Mouse (Mus musculus): ENCODE measurements around the gene Dync1li2. TPM values are rescaled to one million over a fixed set of nuclear protein-coding genes. Genes with fewer than 3 reads are reported as not detected.

The Dync1li2 gene
- polyA plus RNA-seq, 2 experiments = 8.2 to 9.4 TPM

DNA sequence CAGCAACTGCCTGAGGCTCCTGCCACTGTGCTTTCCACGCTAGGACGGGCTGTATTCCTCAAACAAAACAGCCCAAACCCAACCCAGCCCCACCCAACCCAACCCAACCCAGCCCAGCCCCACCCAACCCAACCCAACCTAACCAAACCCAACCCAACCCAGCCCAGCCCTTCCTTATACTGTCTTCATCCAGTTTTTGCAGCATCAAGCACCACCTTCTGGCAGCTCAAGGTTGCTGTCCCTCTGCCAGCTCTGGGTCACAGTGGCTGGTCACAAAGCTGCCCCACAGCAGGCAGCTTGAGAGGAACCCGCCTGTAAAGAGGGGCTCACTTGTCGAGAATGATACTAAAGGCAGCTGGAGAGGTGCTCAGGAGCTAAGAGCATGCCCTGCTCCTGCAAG, 8.6 kb downstream of the Dync1li2 start:
- Histone ChIP-seq H3K4me1 (replicated peaks; ENCODE audit: control insufficient read depth in 2 of 2, insufficient read depth in 2 of 2, low read length in 1 of 2) (peaks cover 0 to 11% of the 10 kb centered on the region in 2 experiments; a peak in 3 of 4 replicates), H3K9ac (replicated peaks) (no peak overlapping the region), H3K9me3 (ENCODE audit: control insufficient read depth, low read length) (no peaks in the 10 kb centered on the region), H3K36me3 (replicated peaks; ENCODE audit: control insufficient read depth, insufficient read depth, low read depth) (peaks cover 43% of the 10 kb centered on the region), H3K27ac (no peak overlapping the region), H3K27me3 (ENCODE audit: control insufficient read depth, insufficient read depth, low read length) (no peaks in the 10 kb centered on the region), H3K4me3 (ENCODE audit: insufficient read depth in 1 of 2, low read depth in 2 of 2, low read length in 2 of 2) (no peak overlapping the region), H3K4me2 (ENCODE audit: low read depth) (peak overlapping the region; percentile 22; the same call in 1 of the 2 replicates)
- no peak for TF ChIP-seq EP300 (IDR thresholded peaks at IDR 0.05; ENCODE audit: low read depth)
- TF ChIP-seq CTCF (IDR thresholded peaks at IDR 0.05; ENCODE audit: low read depth) = peak; percentile 36
- 40% methylated on average over 4 of the region's 4 CpGs for WGBS (ENCODE audit: insufficient replicate concordance)
- DNase-seq (ENCODE audit: low read depth in 3 of 3, low spot score in 3 of 3) (peak in 2 of 3 experiments; percentile 6 to 37), ATAC-seq (ENCODE audit: insufficient read depth) (peak; percentile 69)

DNA sequence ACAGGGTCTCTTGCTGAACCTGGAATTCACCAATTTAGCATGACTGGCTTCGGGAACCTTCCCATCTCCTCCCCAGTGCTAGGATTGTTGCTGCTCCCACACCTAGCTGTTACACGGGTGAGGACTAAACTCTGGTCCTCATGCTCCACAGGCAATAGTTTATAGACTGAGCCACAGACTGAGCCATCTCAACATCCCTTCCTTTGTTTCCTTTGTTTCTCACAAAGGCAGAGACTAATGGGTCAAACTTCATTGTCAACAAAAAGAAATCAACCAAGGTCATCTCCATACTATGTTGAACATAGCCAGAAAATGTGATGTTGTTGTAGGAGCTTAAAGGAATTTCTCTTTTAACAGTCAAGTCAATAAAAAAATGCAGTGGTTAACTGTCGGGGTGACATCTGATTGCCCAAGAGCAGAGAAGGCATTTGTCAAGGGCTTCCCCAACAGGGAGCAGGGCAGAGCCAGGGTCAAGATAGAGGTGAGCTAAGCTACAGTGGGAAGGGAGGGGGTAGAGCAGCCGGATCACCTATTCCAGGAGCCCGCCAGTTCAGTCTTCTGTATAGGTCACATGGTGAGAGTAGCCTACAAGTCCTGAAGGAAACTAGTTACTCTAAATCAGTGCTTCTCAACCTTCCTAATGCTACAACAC, 9.5 kb downstream of the Dync1li2 start:
- 74% methylated on average over 5 of the region's 5 CpGs for WGBS (ENCODE audit: insufficient replicate concordance)
- peaks cover 0 to 11% of the 10 kb centered on the region in 2 experiments; a peak in 3 of 4 replicates for H3K4me1 ChIP-seq (replicated peaks; ENCODE audit: control insufficient read depth in 2 of 2, insufficient read depth in 2 of 2, low read length in 1 of 2)
- H3K27ac ChIP-seq = no peak overlapping the region
- no peak overlapping the region for H3K4me3 ChIP-seq (ENCODE audit: insufficient read depth in 1 of 2, low read depth in 2 of 2, low read length in 2 of 2)
- no peaks in the 10 kb centered on the region for H3K9me3 ChIP-seq (ENCODE audit: control insufficient read depth, low read length)
- no peak overlapping the region for H3K9ac ChIP-seq (replicated peaks)
- ATAC-seq (ENCODE audit: insufficient read depth) (no peak), DNase-seq (ENCODE audit: low read depth in 3 of 3, low spot score in 3 of 3) (no peak)
- no peak overlapping the region for H3K4me2 ChIP-seq (ENCODE audit: low read depth)
- peaks cover 45% of the 10 kb centered on the region for H3K36me3 ChIP-seq (replicated peaks; ENCODE audit: control insufficient read depth, insufficient read depth, low read depth)
- TF ChIP-seq EP300 (IDR thresholded peaks at IDR 0.05; ENCODE audit: low read depth) = no peak
- no peak for TF ChIP-seq CTCF (IDR thresholded peaks at IDR 0.05; ENCODE audit: low read depth)
- no peaks in the 10 kb centered on the region for H3K27me3 ChIP-seq (ENCODE audit: control insufficient read depth, insufficient read depth, low read length)

GRCm38 (mm10) chr8:104432656-104433055, 10.2 kb downstream of the Dync1li2 start:
- Histone ChIP-seq H3K4me3 (ENCODE audit: insufficient read depth in 1 of 2, low read depth in 2 of 2, low read length in 2 of 2) (no peak overlapping the region), H3K4me1 (replicated peaks; ENCODE audit: control insufficient read depth in 2 of 2, insufficient read depth in 2 of 2, low read length in 1 of 2) (peaks cover 0 to 11% of the 10 kb centered on the region in 2 experiments; a peak in 3 of 4 replicates), H3K27ac (no peak overlapping the region), H3K4me2 (ENCODE audit: low read depth) (no peak overlapping the region), H3K9me3 (ENCODE audit: control insufficient read depth, low read length) (no peaks in the 10 kb centered on the region), H3K36me3 (replicated peaks; ENCODE audit: control insufficient read depth, insufficient read depth, low read depth) (peaks cover 51% of the 10 kb centered on the region), H3K27me3 (ENCODE audit: control insufficient read depth, insufficient read depth, low read length) (no peaks in the 10 kb centered on the region), H3K9ac (replicated peaks) (no peak overlapping the region)
- WGBS (ENCODE audit: insufficient replicate concordance) = 82% methylated on average over 6 of the region's 6 CpGs
- TF ChIP-seq CTCF (IDR thresholded peaks at IDR 0.05; ENCODE audit: low read depth) (no peak), EP300 (IDR thresholded peaks at IDR 0.05; ENCODE audit: low read depth) (no peak)
- no peak for DNase-seq (ENCODE audit: low read depth in 3 of 3, low spot score in 3 of 3)
- no peak for ATAC-seq (ENCODE audit: insufficient read depth)

GRCm38 (mm10) chr8:104430230-104430629, 12.6 kb downstream of the Dync1li2 start:
- ATAC-seq (ENCODE audit: insufficient read depth) (no peak), DNase-seq (ENCODE audit: low read depth in 3 of 3, low spot score in 3 of 3) (no peak)
- Histone ChIP-seq H3K9me3 (ENCODE audit: control insufficient read depth, low read length) (no peaks in the 10 kb centered on the region), H3K4me1 (replicated peaks; ENCODE audit: control insufficient read depth in 2 of 2, insufficient read depth in 2 of 2, low read length in 1 of 2) (peaks cover 0 to 11% of the 10 kb centered on the region in 2 experiments; a peak in 3 of 4 replicates), H3K27me3 (ENCODE audit: control insufficient read depth, insufficient read depth, low read length) (no peaks in the 10 kb centered on the region), H3K4me3 (ENCODE audit: insufficient read depth in 1 of 2, low read depth in 2 of 2, low read length in 2 of 2) (no peak overlapping the region), H3K9ac (replicated peaks) (no peak overlapping the region), H3K27ac (no peak overlapping the region), H3K4me2 (ENCODE audit: low read depth) (no peak overlapping the region), H3K36me3 (replicated peaks; ENCODE audit: control insufficient read depth, insufficient read depth, low read depth) (peaks cover 49% of the 10 kb centered on the region)
- TF ChIP-seq EP300 (IDR thresholded peaks at IDR 0.05; ENCODE audit: low read depth) = no peak
- no peak for TF ChIP-seq CTCF (IDR thresholded peaks at IDR 0.05; ENCODE audit: low read depth)
- WGBS (ENCODE audit: insufficient replicate concordance) = 76% methylated on average over 7 of the region's 7 CpGs

DNA sequence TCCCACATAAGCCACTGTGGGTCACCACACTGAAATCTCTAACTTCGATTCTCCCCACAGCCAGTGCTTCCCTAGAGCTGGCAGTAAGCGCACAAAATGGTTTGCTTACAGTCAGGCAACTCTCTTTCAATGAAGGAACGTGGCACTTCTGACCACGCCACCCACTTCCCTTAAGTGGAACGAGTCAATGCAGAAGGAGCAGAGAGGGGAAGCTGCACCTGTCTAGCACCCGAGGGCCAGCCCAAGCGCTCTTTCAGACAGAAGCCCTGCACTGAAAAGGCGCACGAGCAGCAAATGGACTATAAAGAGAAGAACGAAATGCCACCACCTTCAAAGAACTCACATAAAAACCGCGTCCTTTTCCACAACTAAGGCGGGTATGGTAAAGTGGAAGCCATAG, 15.1 kb downstream of the Dync1li2 start:
- Histone ChIP-seq H3K4me3 (ENCODE audit: insufficient read depth in 1 of 2, low read depth in 2 of 2, low read length in 2 of 2) (no peak overlapping the region), H3K27ac (no peak overlapping the region), H3K9me3 (ENCODE audit: control insufficient read depth, low read length) (no peaks in the 10 kb centered on the region), H3K4me2 (ENCODE audit: low read depth) (no peak overlapping the region), H3K9ac (replicated peaks) (no peak overlapping the region), H3K36me3 (replicated peaks; ENCODE audit: control insufficient read depth, insufficient read depth, low read depth) (peaks cover 61% of the 10 kb centered on the region), H3K27me3 (ENCODE audit: control insufficient read depth, insufficient read depth, low read length) (no peaks in the 10 kb centered on the region), H3K4me1 (replicated peaks; ENCODE audit: control insufficient read depth in 2 of 2, insufficient read depth in 2 of 2, low read length in 1 of 2) (no peaks in the 10 kb centered on the region)
- ATAC-seq (ENCODE audit: insufficient read depth) (no peak), DNase-seq (ENCODE audit: low read depth in 3 of 3, low spot score in 3 of 3) (no peak)
- TF ChIP-seq CTCF (IDR thresholded peaks at IDR 0.05; ENCODE audit: low read depth) (no peak), EP300 (IDR thresholded peaks at IDR 0.05; ENCODE audit: low read depth) (no peak)
- WGBS (ENCODE audit: insufficient replicate concordance) = 72% methylated on average over 13 of the region's 13 CpGs
